Mouse (Mus musculus): Measurements from ENCODE around the gene Hsph1. TPM values are rescaled to one million over a fixed set of nuclear protein-coding genes. Genes with fewer than 3 reads are reported as not detected.

Gene Hsph1
- polyA plus RNA-seq, 1 experiment from 2014 or later, result 105 TPM

DNA sequence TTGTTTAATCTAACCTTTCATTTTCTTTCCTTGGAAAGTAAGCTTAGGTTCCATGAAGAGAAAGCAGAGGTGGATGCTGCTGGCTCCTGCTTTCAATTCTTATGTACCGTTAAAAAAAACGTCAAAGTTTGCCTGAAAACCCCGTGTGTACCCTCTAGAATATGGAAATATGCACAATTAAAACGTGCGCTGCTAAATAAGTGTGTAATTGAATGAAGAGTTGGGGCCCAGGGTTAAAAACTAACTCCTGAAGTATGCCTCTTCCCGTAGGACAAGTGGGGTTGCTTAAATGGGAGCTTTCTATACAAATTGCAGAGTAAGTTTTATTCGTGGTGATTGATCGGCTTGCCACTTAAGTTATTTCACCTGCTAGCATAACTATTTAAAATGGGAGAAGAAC is 1.1 kb upstream of the Hsph1 start:
- WGBS, result 63% methylated on average over 8 of the region's 8 CpGs
- no peaks in the 10 kb centered on the region for H3K27me3 ChIP-seq
- ATAC-seq (ENCODE audit: low FRiP score, low read depth), result no peak
- peaks cover 29% of the 10 kb centered on the region for H3K4me1 ChIP-seq
- H3K4me2 ChIP-seq (replicated peaks), result peak overlapping the region; percentile 73
- H3K36me3 ChIP-seq, result peaks cover 13% of the 10 kb centered on the region
- H3K4me3 ChIP-seq, result peak overlapping the region; percentile 71
- no peaks in the 10 kb centered on the region for H3K9me3 ChIP-seq
- peak overlapping the region; percentile 59 for H3K9ac ChIP-seq (replicated peaks)
- H3K27ac ChIP-seq (replicated peaks), result no peak overlapping the region

DNA sequence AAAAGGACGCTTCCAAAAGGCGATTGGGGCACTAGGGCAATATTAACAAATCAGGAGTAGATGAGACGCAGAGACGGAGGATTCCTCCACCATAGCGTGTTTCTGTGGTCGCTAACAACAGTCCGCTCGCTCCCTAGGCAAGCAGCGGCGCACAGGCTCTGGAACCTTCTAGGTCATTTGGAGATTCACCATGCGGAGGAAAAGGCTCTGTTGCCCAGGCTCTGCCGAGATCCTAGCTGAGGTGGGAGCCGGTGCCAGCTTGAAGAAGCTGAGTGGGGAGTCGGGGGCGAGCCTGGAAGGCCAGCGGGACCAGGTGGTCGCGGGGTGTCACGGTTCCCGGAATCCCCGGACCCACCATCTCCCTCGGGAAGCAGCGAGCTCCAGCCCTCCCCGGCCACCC is 620 bp downstream of the Hsph1 start:
- H3K4me2 ChIP-seq (replicated peaks), result peak overlapping the region; percentile 73
- peak overlapping the region; percentile 76 for H3K27ac ChIP-seq (replicated peaks)
- H3K4me1 ChIP-seq, result peaks cover 29% of the 10 kb centered on the region
- peaks cover 30% of the 10 kb centered on the region for H3K36me3 ChIP-seq
- H3K4me3 ChIP-seq, result peak overlapping the region; percentile 71
- ATAC-seq (ENCODE audit: low FRiP score, low read depth), result no peak
- H3K9ac ChIP-seq (replicated peaks), result peak overlapping the region; percentile 81
- WGBS, result 2% methylated on average over 24 of the region's 24 CpGs
- H3K27me3 ChIP-seq, result no peaks in the 10 kb centered on the region
- H3K9me3 ChIP-seq, result no peaks in the 10 kb centered on the region

DNA sequence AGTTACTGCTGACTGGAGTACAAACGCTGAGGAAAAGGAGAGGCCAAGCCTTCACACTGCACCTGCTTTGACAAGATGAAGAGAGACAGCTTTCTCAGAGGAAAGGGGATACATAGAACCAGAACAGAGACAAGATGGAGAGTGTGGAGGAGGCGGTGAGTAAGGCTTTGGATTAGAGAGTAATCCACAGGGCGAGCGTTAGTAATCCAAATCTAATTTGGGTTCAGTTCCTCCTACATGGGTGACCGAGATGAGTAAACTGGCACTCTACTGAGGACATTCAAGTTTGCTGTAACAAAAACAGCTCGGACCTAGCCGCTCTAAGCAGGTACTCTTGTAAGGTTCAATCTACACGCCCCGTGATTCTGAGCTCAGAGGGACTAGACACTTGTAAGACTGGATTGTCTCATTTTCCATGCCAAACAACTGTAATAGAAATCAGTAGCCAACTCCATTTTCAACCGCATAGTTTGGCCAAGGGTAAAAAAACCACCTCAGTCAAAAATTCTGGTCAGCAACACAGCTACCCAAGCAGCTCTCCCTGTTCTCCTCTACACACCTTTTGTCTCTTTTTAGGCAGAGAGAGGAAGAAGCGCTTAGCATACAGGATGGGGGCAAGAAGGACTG is 1.7 kb downstream of the Hsph1 start:
- no peak for ATAC-seq (ENCODE audit: low FRiP score, low read depth)
- H3K27ac ChIP-seq (replicated peaks), result no peak overlapping the region
- H3K36me3 ChIP-seq, result peaks cover 41% of the 10 kb centered on the region
- H3K4me1 ChIP-seq, result peaks cover 29% of the 10 kb centered on the region
- H3K9ac ChIP-seq (replicated peaks), result peak overlapping the region; percentile 81
- H3K27me3 ChIP-seq, result no peaks in the 10 kb centered on the region
- WGBS, result 73% methylated on average over 11 of the region's 11 CpGs
- H3K4me2 ChIP-seq (replicated peaks), result peak overlapping the region; percentile 73
- peak overlapping the region; percentile 71 for H3K4me3 ChIP-seq
- H3K9me3 ChIP-seq, result no peaks in the 10 kb centered on the region

DNA sequence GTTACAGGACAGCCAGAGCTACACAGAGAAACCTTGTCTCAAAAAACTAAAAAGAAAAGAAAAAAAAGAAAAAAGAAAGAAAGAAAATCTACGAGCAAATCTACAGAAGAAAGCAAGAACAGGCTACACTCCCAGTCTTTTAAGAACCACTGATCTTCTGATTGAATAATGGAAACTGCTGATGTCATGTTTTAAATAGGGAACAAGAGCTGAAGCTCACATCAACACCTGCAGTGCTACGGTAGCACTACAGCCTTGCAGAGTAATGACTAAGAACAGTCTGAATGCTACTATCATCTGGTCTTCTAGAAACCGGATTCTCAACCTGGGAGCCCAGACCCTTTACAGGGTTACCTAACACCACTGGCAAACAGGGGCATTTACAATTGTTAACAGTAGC is 10.6 kb downstream of the Hsph1 start:
- Histone ChIP-seq H3K27me3 (no peaks in the 10 kb centered on the region), H3K27ac (replicated peaks) (no peak overlapping the region), H3K9ac (replicated peaks) (no peak overlapping the region), H3K4me2 (replicated peaks) (no peak overlapping the region), H3K4me3 (no peak overlapping the region), H3K4me1 (no peaks in the 10 kb centered on the region), H3K36me3 (peaks cover 95% of the 10 kb centered on the region), H3K9me3 (no peaks in the 10 kb centered on the region)
- no peak for ATAC-seq (ENCODE audit: low FRiP score, low read depth)
- 91% methylated on average over 3 of the region's 3 CpGs for WGBS

DNA sequence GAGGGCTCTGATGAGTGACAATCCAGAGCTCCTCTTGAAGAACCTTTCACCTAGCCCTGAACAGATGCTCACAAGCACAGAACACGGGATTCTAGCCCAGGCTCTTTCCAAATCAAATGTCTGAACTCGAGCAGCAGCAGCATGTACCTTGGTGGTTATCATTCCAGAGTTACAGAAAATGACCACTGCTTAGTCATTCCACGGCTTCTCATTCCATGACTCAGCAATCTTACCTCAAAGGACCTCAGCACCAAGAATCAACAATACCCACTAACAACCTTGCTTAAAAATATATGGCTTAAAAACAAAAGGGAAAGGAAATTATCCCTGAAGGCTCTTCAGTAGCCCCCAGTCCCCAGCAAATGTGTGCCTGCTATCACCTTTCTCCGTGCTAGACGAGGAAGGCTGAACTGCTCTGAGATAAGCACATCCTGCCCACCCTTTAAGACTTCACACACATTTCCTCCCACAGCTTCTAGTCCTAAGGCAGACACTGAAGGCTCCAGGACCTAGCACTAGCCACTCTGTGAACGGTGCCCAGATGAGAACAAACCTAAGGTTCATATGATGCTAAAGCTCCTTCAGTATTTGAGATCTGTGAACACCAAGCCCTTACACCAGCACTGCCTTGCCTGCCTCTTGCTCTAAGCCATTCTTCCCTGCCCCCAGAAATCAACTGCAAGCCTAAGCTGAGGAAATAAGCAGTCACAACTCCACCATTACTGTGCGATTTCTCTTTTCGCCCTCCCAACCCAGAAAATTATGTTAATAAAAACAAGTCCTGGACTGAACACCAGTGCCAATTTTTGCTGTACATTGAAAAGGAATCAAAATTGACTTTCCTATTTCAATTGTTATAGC is 12.1 kb downstream of the Hsph1 start:
- Histone ChIP-seq H3K4me3 (no peak overlapping the region), H3K36me3 (peaks cover 95% of the 10 kb centered on the region), H3K4me2 (replicated peaks) (no peak overlapping the region), H3K4me1 (no peaks in the 10 kb centered on the region), H3K9me3 (no peaks in the 10 kb centered on the region), H3K27me3 (no peaks in the 10 kb centered on the region), H3K9ac (replicated peaks) (no peak overlapping the region), H3K27ac (replicated peaks) (no peak overlapping the region)
- no peak for ATAC-seq (ENCODE audit: low FRiP score, low read depth)
- 92% methylated on average over 8 of the region's 8 CpGs for WGBS

DNA sequence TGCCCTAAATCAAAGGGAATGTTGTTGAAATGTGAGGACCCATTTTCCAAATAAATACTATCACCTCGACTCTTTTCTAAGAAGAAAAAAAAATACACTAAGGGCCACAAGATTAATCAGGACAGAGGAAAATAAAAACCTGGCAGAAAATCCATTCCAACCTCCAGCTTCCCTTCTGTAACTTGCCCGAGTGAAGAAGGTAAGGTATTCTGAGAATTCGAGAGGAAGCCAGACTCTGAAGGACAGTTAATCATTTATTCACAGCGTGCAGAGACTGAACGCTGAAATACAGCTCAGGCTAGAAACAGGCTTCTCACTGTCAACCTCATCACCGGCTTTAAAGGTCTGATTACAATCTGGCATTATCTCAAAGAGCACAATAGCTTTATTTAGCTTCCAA is 13.5 kb downstream of the Hsph1 start:
- Histone ChIP-seq H3K4me1 (no peaks in the 10 kb centered on the region), H3K9ac (replicated peaks) (no peak overlapping the region), H3K36me3 (peaks cover 97% of the 10 kb centered on the region), H3K27ac (replicated peaks) (no peak overlapping the region), H3K27me3 (no peaks in the 10 kb centered on the region), H3K9me3 (no peaks in the 10 kb centered on the region), H3K4me2 (replicated peaks) (no peak overlapping the region), H3K4me3 (no peak overlapping the region)
- WGBS, result 87% methylated on average over 6 of the region's 6 CpGs
- no peak for ATAC-seq (ENCODE audit: low FRiP score, low read depth)

DNA sequence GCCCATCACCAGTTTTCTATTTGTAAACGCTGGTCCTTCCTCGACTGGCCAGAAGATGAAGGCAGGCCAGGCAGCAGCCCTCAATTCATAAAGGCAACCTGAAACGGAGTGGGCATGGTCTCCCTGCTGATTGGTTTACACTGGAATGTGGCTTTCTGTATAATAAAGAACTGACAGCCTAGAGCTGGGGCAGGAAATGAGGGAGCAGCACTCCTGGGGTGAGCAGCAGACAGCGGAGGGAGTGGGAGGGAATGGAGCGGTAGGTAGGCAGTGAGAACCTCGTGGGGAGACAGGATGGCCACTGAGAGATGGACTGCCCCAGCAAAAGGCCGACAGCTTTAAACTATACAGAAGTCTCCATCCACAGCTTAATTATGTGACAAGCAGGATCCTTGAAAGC is 14.0 kb downstream of the Hsph1 start:
- H3K9ac ChIP-seq (replicated peaks), result no peak overlapping the region
- 78% methylated on average over 7 of the region's 7 CpGs for WGBS
- H3K9me3 ChIP-seq, result no peaks in the 10 kb centered on the region
- H3K4me3 ChIP-seq, result no peak overlapping the region
- peaks cover 97% of the 10 kb centered on the region for H3K36me3 ChIP-seq
- no peaks in the 10 kb centered on the region for H3K4me1 ChIP-seq
- no peaks in the 10 kb centered on the region for H3K27me3 ChIP-seq
- H3K4me2 ChIP-seq (replicated peaks), result no peak overlapping the region
- no peak for ATAC-seq (ENCODE audit: low FRiP score, low read depth)
- H3K27ac ChIP-seq (replicated peaks), result no peak overlapping the region

DNA sequence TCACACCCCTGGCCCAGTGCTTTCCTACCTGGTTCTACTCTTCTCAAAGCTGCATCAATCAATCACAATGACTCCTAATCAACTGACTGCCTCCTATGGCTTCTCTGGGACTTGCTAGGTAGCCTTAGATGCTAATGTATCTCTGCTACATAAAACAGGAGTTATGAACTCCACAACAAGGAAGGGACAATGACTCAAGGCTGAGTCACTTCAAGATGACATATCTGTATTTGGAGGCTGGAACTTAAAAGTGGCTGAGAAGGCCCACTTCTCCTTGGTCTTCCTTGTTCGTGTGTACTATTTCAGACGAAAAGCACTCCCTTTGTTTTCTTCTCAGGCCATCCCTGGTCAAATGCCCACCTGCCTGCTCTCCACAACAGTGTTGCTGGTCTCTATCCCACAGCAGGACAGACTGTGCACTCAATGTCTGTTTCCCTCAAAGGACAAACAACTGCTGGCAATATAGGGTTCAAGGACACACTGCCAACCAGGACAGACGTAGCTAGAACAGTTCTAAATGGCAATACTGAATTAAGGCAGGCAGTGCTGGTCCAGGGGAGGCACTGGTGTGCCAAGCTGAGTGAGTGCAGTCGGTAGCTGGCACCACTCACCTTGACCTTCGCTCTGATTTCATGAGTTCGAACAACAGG is 18.3 kb downstream of the Hsph1 start:
- no peaks in the 10 kb centered on the region for H3K9me3 ChIP-seq
- no peak for ATAC-seq (ENCODE audit: low FRiP score, low read depth)
- no peaks in the 10 kb centered on the region for H3K27me3 ChIP-seq
- H3K9ac ChIP-seq (replicated peaks), result no peak overlapping the region
- no peaks in the 10 kb centered on the region for H3K4me1 ChIP-seq
- H3K27ac ChIP-seq (replicated peaks), result no peak overlapping the region
- WGBS, result 92% methylated on average over 6 of the region's 6 CpGs
- no peak overlapping the region for H3K4me2 ChIP-seq (replicated peaks)
- H3K4me3 ChIP-seq, result no peak overlapping the region
- peaks cover 81% of the 10 kb centered on the region for H3K36me3 ChIP-seq

DNA sequence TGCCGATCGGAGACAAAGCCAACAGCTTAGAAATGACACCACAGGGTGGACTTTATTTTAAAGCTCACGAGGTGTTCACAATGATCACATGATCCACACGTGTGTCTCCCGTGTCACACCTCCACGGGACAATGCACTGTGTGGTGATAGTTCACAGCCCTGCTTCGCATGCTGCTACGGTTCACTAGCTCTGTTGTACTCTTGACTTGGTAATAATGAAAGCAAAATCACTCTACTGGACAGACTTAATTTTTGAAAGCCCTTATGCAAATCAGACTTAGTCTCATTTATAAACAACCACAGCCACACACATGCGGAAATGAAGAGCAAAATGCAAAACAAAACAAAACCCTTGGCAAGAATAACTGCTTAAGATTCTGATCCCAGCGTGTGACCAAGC is 19.4 kb downstream of the Hsph1 start:
- Histone ChIP-seq H3K4me1 (0 out of 2 replicates have a peak, but pooled peaks cover under 1% of the 10 kb centered on the region), H3K9ac (replicated peaks) (no peak overlapping the region), H3K4me3 (no peak overlapping the region), H3K4me2 (replicated peaks) (no peak overlapping the region), H3K36me3 (peaks cover 70% of the 10 kb centered on the region), H3K27me3 (no peaks in the 10 kb centered on the region), H3K9me3 (no peaks in the 10 kb centered on the region), H3K27ac (replicated peaks) (0 out of 2 replicates have a peak overlapping the region, but pooled peaks have one; percentile 2)
- WGBS, result 86% methylated on average over 10 of the region's 10 CpGs
- no peak for ATAC-seq (ENCODE audit: low FRiP score, low read depth)

DNA sequence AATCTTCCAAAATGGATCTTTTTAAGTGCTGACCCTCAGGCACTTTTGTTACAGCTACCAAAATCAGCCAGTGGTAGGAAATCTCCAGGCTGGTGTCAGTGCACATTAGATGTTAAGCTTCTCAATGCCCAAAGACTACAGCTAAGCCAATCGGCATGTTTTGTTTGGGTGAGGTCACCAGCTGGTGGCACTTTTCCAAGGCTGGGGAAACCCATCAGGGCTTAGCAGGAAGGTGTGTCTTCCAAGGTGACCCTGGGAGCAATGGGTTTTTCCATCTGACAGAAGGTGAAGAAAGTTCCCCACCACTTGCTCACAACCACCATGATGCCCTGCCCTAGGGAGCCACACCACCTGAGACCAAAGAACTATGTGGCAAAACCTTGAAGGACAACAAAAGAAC is 20.0 kb downstream of the Hsph1 start:
- Histone ChIP-seq H3K36me3 (peaks cover 64% of the 10 kb centered on the region), H3K9ac (replicated peaks) (no peak overlapping the region), H3K27ac (replicated peaks) (no peak overlapping the region), H3K27me3 (no peaks in the 10 kb centered on the region), H3K4me3 (no peak overlapping the region), H3K9me3 (no peaks in the 10 kb centered on the region), H3K4me1 (0 out of 2 replicates have a peak, but pooled peaks cover 5% of the 10 kb centered on the region), H3K4me2 (replicated peaks) (no peak overlapping the region)
- ATAC-seq (ENCODE audit: low FRiP score, low read depth), result no peak
- WGBS, result 85% methylated on average over 1 of the region's 1 CpGs

DNA sequence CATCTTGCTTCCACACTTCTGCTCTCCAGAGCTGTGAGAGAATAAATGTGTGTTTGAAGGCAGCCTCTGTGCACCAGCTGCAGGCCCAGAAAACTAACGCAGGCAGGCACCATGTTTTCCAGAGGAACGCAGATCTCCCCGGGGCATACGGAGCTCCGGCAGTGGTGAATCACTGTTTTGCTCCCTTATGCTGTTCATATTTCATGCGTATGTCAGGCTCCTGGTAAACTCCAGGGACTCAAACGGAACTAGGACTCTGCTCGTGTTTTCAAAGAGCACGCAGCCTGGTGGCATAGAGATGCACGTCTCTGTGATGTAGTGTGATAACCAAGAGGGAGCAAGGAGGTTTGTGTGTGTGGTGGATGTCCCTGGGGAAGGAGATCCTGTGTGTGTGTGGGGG is 23.4 kb downstream of the Hsph1 start:
- H3K27ac ChIP-seq (replicated peaks), result no peak overlapping the region
- 79% methylated on average over 10 of the region's 10 CpGs for WGBS

DNA sequence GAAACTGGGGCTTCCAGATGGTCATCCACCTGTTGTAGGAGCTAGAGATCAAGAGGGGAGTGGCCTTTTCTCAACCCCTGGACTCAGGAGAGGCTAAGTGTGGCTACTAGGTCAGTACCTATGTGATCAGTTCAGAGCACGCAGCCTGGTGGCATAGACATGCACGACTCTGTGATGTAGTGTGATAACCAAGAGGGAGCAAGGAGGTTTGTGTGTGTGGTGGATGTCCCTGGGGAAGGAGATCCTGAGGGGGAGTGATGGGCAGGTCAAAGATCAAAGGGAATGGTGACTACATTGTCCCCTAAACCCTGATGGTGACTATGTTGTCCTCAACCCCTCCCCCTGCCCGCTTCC is 24.0 kb downstream of the Hsph1 start:
- Histone ChIP-seq H3K9ac (replicated peaks) (no peak overlapping the region), H3K4me2 (replicated peaks) (no peak overlapping the region), H3K9me3 (no peaks in the 10 kb centered on the region), H3K36me3 (peaks cover 24% of the 10 kb centered on the region), H3K27me3 (no peaks in the 10 kb centered on the region), H3K4me3 (no peak overlapping the region), H3K27ac (replicated peaks) (no peak overlapping the region), H3K4me1 (0 out of 2 replicates have a peak, but pooled peaks cover 5% of the 10 kb centered on the region)
- no peak for ATAC-seq (ENCODE audit: low FRiP score, low read depth)
- WGBS, result 86% methylated on average over 3 of the region's 3 CpGs

More for the DNA sequence above, 23.4 kb downstream of the Hsph1 start:
- H3K9me3 ChIP-seq, result no peaks in the 10 kb centered on the region
- H3K27me3 ChIP-seq, result no peaks in the 10 kb centered on the region
- no peak overlapping the region for H3K4me3 ChIP-seq
- peaks cover 30% of the 10 kb centered on the region for H3K36me3 ChIP-seq
- no peak for ATAC-seq (ENCODE audit: low FRiP score, low read depth)
- 0 out of 2 replicates have a peak, but pooled peaks cover 5% of the 10 kb centered on the region for H3K4me1 ChIP-seq
- no peak overlapping the region for H3K4me2 ChIP-seq (replicated peaks)
- H3K9ac ChIP-seq (replicated peaks), result no peak overlapping the region

Measured in midbrain, embryonic 12.5 days (tissue).